Comparison of ENCODE assay signal across 30 mouse cellular contexts in genomic region chr2:164664851-164665250, GRCm38 (mm10). TPM values are rescaled to one million over a fixed set of nuclear protein-coding genes. Genes with fewer than 3 reads are reported as not detected.
"Had no signal": no experiment of that assay in that cellular context is flagged by ENCODE, and none has a peak within 500 bp of the region (broad histone marks: within the 10 kb centered on the region; RNA-seq: fewer than 3 reads in every experiment).

No protein-coding gene starts in this region.

- ATAC-seq: forebrain, embryonic 16.5 days; hindbrain, embryonic 16.5 days; inflammation-experienced regulatory T-cells, adult 6 months; intestine, embryonic 15.5 days; intestine, postnatal 0 days; liver, embryonic 12.5 days had no signal

- H3K36me3 ChIP-seq: heart, embryonic 10.5 days; heart, embryonic 12.5 days; hindbrain, embryonic 10.5 days; hindbrain, embryonic 12.5 days; intestine, embryonic 15.5 days; limb, embryonic 13.5 days; limb, embryonic 15.5 days; liver, embryonic 12.5 days had no signal

- H3K9ac ChIP-seq: heart, embryonic 12.5 days; hindbrain, embryonic 12.5 days; hindbrain, embryonic 14.5 days; intestine, embryonic 15.5 days; limb, embryonic 13.5 days; limb, embryonic 15.5 days; liver, embryonic 12.5 days; liver, embryonic 14.5 days had no signal

- H3K9me3 ChIP-seq: heart, embryonic 10.5 days; intestine, embryonic 15.5 days; limb, embryonic 13.5 days; limb, embryonic 15.5 days had no signal

- H3K27me3 ChIP-seq: heart, embryonic 12.5 days; hindbrain, embryonic 12.5 days; intestine, embryonic 15.5 days; limb, embryonic 13.5 days; limb, embryonic 15.5 days; liver, embryonic 12.5 days had no signal

- H3K4me1 ChIP-seq: heart, embryonic 10.5 days; heart, embryonic 12.5 days; hindbrain, embryonic 10.5 days; hindbrain, embryonic 12.5 days; intestine, embryonic 15.5 days; limb, embryonic 13.5 days; limb, embryonic 15.5 days; liver, embryonic 12.5 days had no signal

- H3K4me2 ChIP-seq: heart, embryonic 12.5 days; hindbrain, embryonic 12.5 days; hindbrain, embryonic 14.5 days; intestine, embryonic 15.5 days; limb, embryonic 13.5 days; limb, embryonic 15.5 days; liver, embryonic 12.5 days had no signal

- DNase-seq: gastrocnemius, adult 2 months; gastrocnemius, postnatal 10 days; gastrocnemius, postnatal 25 days; heart, adult 18-20 months; heart, postnatal 10 days; heart, postnatal 4 days; left cerebral cortex, postnatal 4 days; lung, adult 18-20 months had no signal

- H3K27ac ChIP-seq: gastrocnemius, adult 2 months; heart, embryonic 10.5 days; hindbrain, embryonic 10.5 days; hindbrain, embryonic 12.5 days; hindbrain, embryonic 14.5 days; intestine, embryonic 15.5 days; layer of hippocampus, adult 2 months; left cerebral cortex, adult 2 months; limb, embryonic 13.5 days; limb, embryonic 15.5 days; liver, embryonic 12.5 days; liver, embryonic 14.5 days had no signal

- H3K4me3 ChIP-seq: gastrocnemius, adult 2 months; heart, embryonic 10.5 days; heart, embryonic 12.5 days; hindbrain, embryonic 10.5 days; hindbrain, embryonic 12.5 days; intestine, embryonic 15.5 days; layer of hippocampus, adult 2 months; left cerebral cortex, adult 2 months; limb, embryonic 13.5 days; limb, embryonic 15.5 days; liver, embryonic 12.5 days had no signal

RNA-seq across cellular contexts. Expression of gene Wfdc9, which starts 8.5 kb away (rescaled TPM):
- polyA plus RNA-seq: forebrain, embryonic 16.5 days; frontal cortex, adult 2 months; heart, embryonic 10.5 days; heart, embryonic 12.5 days; heart, embryonic 14.5 days; heart, embryonic 16.5 days; hindbrain, embryonic 10.5 days; hindbrain, embryonic 12.5 days; hindbrain, embryonic 14.5 days; hindbrain, embryonic 16.5 days; inflammation-experienced regulatory T-cells, adult 6 months; intestine, embryonic 15.5 days; intestine, postnatal 0 days; limb, embryonic 11.5 days; limb, embryonic 13.5 days; limb, embryonic 15.5 days; liver, adult 2 months; liver, embryonic 12.5 days; liver, embryonic 14.5 days; liver, embryonic 16.5 days had no signal

RNA-seq across cellular contexts. Expression of gene Wfdc10, which starts 9.0 kb away (rescaled TPM):
- polyA plus RNA-seq: forebrain, embryonic 16.5 days; frontal cortex, adult 2 months; heart, embryonic 10.5 days; heart, embryonic 12.5 days; heart, embryonic 14.5 days; hindbrain, embryonic 12.5 days; hindbrain, embryonic 14.5 days; hindbrain, embryonic 16.5 days; inflammation-experienced regulatory T-cells, adult 6 months; intestine, postnatal 0 days; limb, embryonic 11.5 days; limb, embryonic 13.5 days; limb, embryonic 15.5 days; liver, adult 2 months; liver, embryonic 12.5 days; liver, embryonic 14.5 days; liver, embryonic 16.5 days had no signal

RNA-seq across cellular contexts. Expression of gene Wfdc11, which starts 9.0 kb away (rescaled TPM):
- polyA plus RNA-seq: forebrain, embryonic 16.5 days; frontal cortex, adult 2 months; heart, embryonic 10.5 days; heart, embryonic 12.5 days; heart, embryonic 14.5 days; heart, embryonic 16.5 days; hindbrain, embryonic 10.5 days; hindbrain, embryonic 12.5 days; hindbrain, embryonic 14.5 days; hindbrain, embryonic 16.5 days; inflammation-experienced regulatory T-cells, adult 6 months; intestine, embryonic 15.5 days; intestine, postnatal 0 days; limb, embryonic 11.5 days; limb, embryonic 13.5 days; limb, embryonic 15.5 days; liver, adult 2 months; liver, embryonic 12.5 days; liver, embryonic 14.5 days; liver, embryonic 16.5 days had no signal

RNA-seq across cellular contexts. Expression of gene Wfdc13, which starts 20.1 kb away (rescaled TPM):
- polyA plus RNA-seq: forebrain, embryonic 16.5 days; frontal cortex, adult 2 months; heart, embryonic 10.5 days; heart, embryonic 12.5 days; hindbrain, embryonic 10.5 days; hindbrain, embryonic 12.5 days; hindbrain, embryonic 14.5 days; hindbrain, embryonic 16.5 days; inflammation-experienced regulatory T-cells, adult 6 months; limb, embryonic 11.5 days; liver, adult 2 months; liver, embryonic 12.5 days; liver, embryonic 14.5 days; liver, embryonic 16.5 days had no signal

RNA-seq across cellular contexts. Expression of gene Wfdc16, which starts 26.3 kb away (rescaled TPM):
- polyA plus RNA-seq: forebrain, embryonic 16.5 days; frontal cortex, adult 2 months; heart, embryonic 10.5 days; heart, embryonic 12.5 days; heart, embryonic 14.5 days; heart, embryonic 16.5 days; hindbrain, embryonic 10.5 days; hindbrain, embryonic 12.5 days; hindbrain, embryonic 14.5 days; hindbrain, embryonic 16.5 days; inflammation-experienced regulatory T-cells, adult 6 months; intestine, embryonic 15.5 days; intestine, postnatal 0 days; limb, embryonic 11.5 days; limb, embryonic 13.5 days; limb, embryonic 15.5 days; liver, embryonic 12.5 days; liver, embryonic 14.5 days; liver, embryonic 16.5 days had no signal
